Mouse (Mus musculus): Measurements from ENCODE around the gene Rin1. TPM values are rescaled to one million over a fixed set of nuclear protein-coding genes. Genes with fewer than 3 reads are reported as not detected.
"Not testable (repeated sequence)": the region's sequence is repeated elsewhere in the genome, so short reads cannot be mapped to it uniquely, and the experiment has no call there.

The Rin1 gene
- total RNA-seq, 2 experiments from 2014 or later, result 0.66 to 1.3 TPM

GRCm38 (mm10) chr19:5086533-5086932, 36.3 kb downstream of the Rin1 start:
- ATAC-seq (replicated peaks; ENCODE audit: low FRiP score, low TSS enrichment, poor library complexity, severe bottlenecking), result not testable (repeated sequence)

DNA sequence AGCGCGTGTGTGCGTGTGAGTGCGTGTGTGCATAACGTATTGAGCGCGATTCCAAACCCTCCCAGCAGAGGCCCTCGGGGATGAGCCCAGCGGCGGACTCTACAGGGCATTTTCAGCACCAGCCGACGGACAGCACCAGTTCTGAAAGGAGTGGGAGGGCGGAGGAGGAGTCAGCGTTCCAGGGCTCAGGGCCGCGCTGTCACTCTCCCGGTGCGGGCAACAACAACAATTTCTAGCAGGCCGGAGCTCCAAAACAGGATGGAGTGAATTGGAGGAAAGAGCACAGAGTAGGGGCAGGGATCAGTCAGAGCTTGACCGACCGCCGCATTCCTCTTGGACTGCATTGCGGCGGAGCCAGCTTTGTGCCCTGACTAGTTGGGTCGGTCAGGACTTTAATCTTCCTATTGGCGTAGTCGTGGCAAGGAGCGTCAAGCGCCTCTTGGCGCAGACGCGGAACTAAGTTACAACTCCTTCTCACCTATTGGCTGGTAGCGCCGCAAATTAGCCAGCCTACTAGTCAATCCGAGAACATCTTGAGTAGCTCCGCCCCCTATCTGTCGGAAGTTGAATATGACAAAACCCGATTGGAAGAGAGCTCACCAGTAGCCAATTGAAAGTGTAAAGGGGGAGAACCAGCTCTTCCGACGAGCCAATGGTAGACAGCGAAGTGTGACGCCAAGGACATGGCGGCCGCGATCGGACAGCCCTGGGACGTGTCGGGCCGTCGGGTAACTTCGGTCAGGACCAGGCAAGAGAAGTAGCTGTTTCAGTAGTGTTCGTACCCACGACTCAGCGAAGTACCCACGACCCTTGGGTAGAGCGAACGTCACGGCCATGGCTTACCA, 37.8 kb downstream of the Rin1 start, which contains the start of gene Yif1a:
Yif1a (plus strand) TSS at position 655 of the 845 bp plus-strand sequence.
- peak; percentile 87 for ATAC-seq (replicated peaks; ENCODE audit: low FRiP score, low TSS enrichment, poor library complexity, severe bottlenecking)

- no peak for ATAC-seq (replicated peaks; ENCODE audit: low FRiP score, low TSS enrichment, poor library complexity, severe bottlenecking)
These were observed 39.0 kb downstream of the Rin1 start for GRCm38 (mm10) chr19:5089324-5089723.

GRCm38 (mm10) chr19:5092083-5092482, 41.8 kb downstream of the Rin1 start:
- ATAC-seq (replicated peaks; ENCODE audit: low FRiP score, low TSS enrichment, poor library complexity, severe bottlenecking), result no peak

DNA sequence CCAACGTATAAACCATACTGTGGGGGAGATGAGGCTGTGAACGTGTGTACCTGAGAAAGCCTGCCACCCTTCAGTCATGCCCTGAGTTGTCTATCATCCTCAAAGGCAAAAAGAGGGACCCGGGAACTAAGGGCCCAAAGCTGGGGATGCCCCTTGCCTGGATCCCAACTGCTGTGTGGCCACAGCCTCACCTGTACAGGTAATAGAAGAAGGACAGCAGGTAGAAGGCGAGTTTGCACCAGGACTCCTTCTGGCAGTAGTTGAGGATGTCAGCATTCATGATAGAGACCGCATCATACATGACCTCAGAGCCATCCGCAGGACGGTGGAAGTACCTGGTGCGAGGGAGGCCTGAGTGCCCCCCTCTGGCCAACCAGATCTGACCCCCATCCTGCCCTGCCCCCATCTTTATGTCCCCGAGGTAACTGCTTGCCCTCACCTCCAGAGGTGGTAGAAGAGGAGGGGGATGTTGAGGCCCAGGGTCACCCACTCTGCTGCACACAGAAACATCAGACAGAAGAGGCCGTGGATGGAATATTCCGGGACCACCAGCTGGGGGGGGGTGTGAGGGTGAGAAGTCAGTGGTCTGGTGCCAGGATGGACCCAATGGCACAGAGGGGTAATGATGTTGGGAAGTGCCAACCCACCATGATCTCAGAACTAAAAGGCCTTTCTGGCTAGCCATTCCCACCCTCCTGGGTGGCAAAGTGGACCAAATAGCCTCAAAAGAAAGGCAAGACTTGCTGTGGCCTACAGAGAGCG, 43.4 kb downstream of the Rin1 start:
- ATAC-seq (replicated peaks; ENCODE audit: low FRiP score, low TSS enrichment, poor library complexity, severe bottlenecking), result no peak

GRCm38 (mm10) chr19:5094243-5094632, 44.0 kb downstream of the Rin1 start:
- ATAC-seq (replicated peaks; ENCODE audit: low FRiP score, low TSS enrichment, poor library complexity, severe bottlenecking), result peak; percentile 78

- ATAC-seq (replicated peaks; ENCODE audit: low FRiP score, low TSS enrichment, poor library complexity, severe bottlenecking), result no peak
These were observed 44.6 kb downstream of the Rin1 start for GRCm38 (mm10) chr19:5094746-5095417.

- ATAC-seq (replicated peaks; ENCODE audit: low FRiP score, low TSS enrichment, poor library complexity, severe bottlenecking), result no peak
These were observed 45.7 kb downstream of the Rin1 start for GRCm38 (mm10) chr19:5095887-5096474.

GRCm38 (mm10) chr19:5097521-5098362, 47.5 kb downstream of the Rin1 start:
- no peak for ATAC-seq (replicated peaks; ENCODE audit: low FRiP score, low TSS enrichment, poor library complexity, severe bottlenecking)

GRCm38 (mm10) chr19:5098363-5099143, 48.3 kb downstream of the Rin1 start, which contains the start of gene Cnih2:
Cnih2 (minus strand) TSS chr19:5098521.
- peak; percentile 32; the same call in 1 of the 2 replicates for ATAC-seq (replicated peaks; ENCODE audit: low FRiP score, low TSS enrichment, poor library complexity, severe bottlenecking)

DNA sequence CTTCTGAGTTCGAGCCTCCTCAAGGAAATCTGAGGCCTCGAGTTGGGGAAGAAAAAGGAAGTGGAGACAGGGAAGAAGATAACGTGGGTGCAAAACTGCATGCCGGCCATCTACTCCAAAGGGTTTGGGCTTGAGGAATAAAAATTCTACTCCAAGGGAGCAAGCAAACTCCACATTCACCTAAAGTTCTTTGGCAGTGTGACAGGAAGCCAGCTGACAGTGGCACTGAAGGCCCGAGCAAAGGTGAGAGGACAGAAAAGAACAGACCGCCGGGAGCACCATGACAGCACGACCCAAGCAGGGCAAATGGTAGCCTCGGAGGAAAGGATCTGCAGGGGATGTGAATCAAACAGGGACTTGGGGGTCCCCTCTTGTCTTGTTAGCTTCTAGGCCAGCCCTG, 55.8 kb downstream of the Rin1 start:
- ATAC-seq (replicated peaks; ENCODE audit: low FRiP score, low TSS enrichment, poor library complexity, severe bottlenecking), result no peak

Other genes starting within 250 kb of the Rin1 start
- gene Gm21992, start 238.9 kb upstream of the Rin1 start, total RNA-seq (2014; fragmentation: Nextera tagmentation), result 29.3 and 59.5 TPM in 2 replicates
- gene Gm21992, start 238.9 kb upstream of the Rin1 start, total RNA-seq (2017), result 15.8 and 17.3 TPM in 2 replicates
- 74.2 and 76.1 TPM in 2 replicates for gene Rbm14, start 238.8 kb upstream of the Rin1 start, total RNA-seq (2014; fragmentation: Nextera tagmentation)
- gene Rbm14, start 238.8 kb upstream of the Rin1 start, total RNA-seq (2017), result 16.6 and 29.1 TPM in 2 replicates
- gene Ccs, start 211.1 kb upstream of the Rin1 start, total RNA-seq (2014; fragmentation: Nextera tagmentation), result 75.1 and 81.3 TPM in 2 replicates
- 47.7 and 59.0 TPM in 2 replicates for gene Ccs, start 211.1 kb upstream of the Rin1 start, total RNA-seq (2017)
- not detected in 2 replicates for gene Ccdc87, start 211.1 kb upstream of the Rin1 start, total RNA-seq (2014; fragmentation: Nextera tagmentation)
- gene Ccdc87, start 211.1 kb upstream of the Rin1 start, total RNA-seq (2017), result not detected in 2 replicates
- gene Ctsf, start 195.4 kb upstream of the Rin1 start, total RNA-seq (2014; fragmentation: Nextera tagmentation), result 1.3 and 2.9 TPM in 2 replicates
- 2.7 and 7.5 TPM in 2 replicates for gene Ctsf, start 195.4 kb upstream of the Rin1 start, total RNA-seq (2017)
- 2.2 and 4.0 TPM in 2 replicates for gene Actn3, start 172.6 kb upstream of the Rin1 start, total RNA-seq (2014; fragmentation: Nextera tagmentation)
- 1.0 TPM in 1 of 2 replicates, not detected in the other for gene Actn3, start 172.6 kb upstream of the Rin1 start, total RNA-seq (2017)
- 16.5 and 20.3 TPM in 2 replicates for gene Zdhhc24, start 171.8 kb upstream of the Rin1 start, total RNA-seq (2014; fragmentation: Nextera tagmentation)
- 8.8 and 13.2 TPM in 2 replicates for gene Zdhhc24, start 171.8 kb upstream of the Rin1 start, total RNA-seq (2017)
- 1.5 and 2.5 TPM in 2 replicates for gene Bbs1, start 143.9 kb upstream of the Rin1 start, total RNA-seq (2014; fragmentation: Nextera tagmentation)
- gene Bbs1, start 143.9 kb upstream of the Rin1 start, total RNA-seq (2017), result 0.65 TPM in 1 of 2 replicates, not detected in the other
- 53.8 and 62.2 TPM in 2 replicates for gene Dpp3, start 122.2 kb upstream of the Rin1 start, total RNA-seq (2014; fragmentation: Nextera tagmentation)
- gene Dpp3, start 122.2 kb upstream of the Rin1 start, total RNA-seq (2017), result 40.7 and 51.4 TPM in 2 replicates
- gene Peli3, start 107.4 kb upstream of the Rin1 start, total RNA-seq (2014; fragmentation: Nextera tagmentation), result 1.1 TPM in 1 of 2 replicates, not detected in the other
- gene Peli3, start 107.4 kb upstream of the Rin1 start, total RNA-seq (2017), result not detected in 2 replicates
- 58.5 and 60.3 TPM in 2 replicates for gene Mrpl11, start 88.3 kb upstream of the Rin1 start, total RNA-seq (2014; fragmentation: Nextera tagmentation)
- 41.4 and 91.0 TPM in 2 replicates for gene Mrpl11, start 88.3 kb upstream of the Rin1 start, total RNA-seq (2017)
- not detected in 2 replicates for gene Npas4, start 60.2 kb upstream of the Rin1 start, total RNA-seq (2014; fragmentation: Nextera tagmentation)
- gene Npas4, start 60.2 kb upstream of the Rin1 start, total RNA-seq (2017), result not detected in 2 replicates
- gene Slc29a2, start 26.6 kb upstream of the Rin1 start, total RNA-seq (2014; fragmentation: Nextera tagmentation), result 9.7 and 14.2 TPM in 2 replicates
- gene Slc29a2, start 26.6 kb upstream of the Rin1 start, total RNA-seq (2017), result 1.5 and 4.4 TPM in 2 replicates
- gene B4gat1, start 11.7 kb upstream of the Rin1 start, total RNA-seq (2014; fragmentation: Nextera tagmentation), result not detected in 2 replicates
- 1.5 TPM in 1 of 2 replicates, not detected in the other for gene B4gat1, start 11.7 kb upstream of the Rin1 start, total RNA-seq (2017)
- 2.0 and 3.3 TPM in 2 replicates for gene AC124502.3, start 11.6 kb upstream of the Rin1 start, total RNA-seq (2014; fragmentation: Nextera tagmentation)
- 1.8 and 4.2 TPM in 2 replicates for gene AC124502.3, start 11.6 kb upstream of the Rin1 start, total RNA-seq (2017)
- gene Brms1, start 9.1 kb upstream of the Rin1 start, total RNA-seq (2014; fragmentation: Nextera tagmentation), result 25.3 and 37.1 TPM in 2 replicates
- gene Brms1, start 9.1 kb upstream of the Rin1 start, total RNA-seq (2017), result 30.3 and 36.7 TPM in 2 replicates
- gene Cd248, start 17.6 kb downstream of the Rin1 start, total RNA-seq (2014; fragmentation: Nextera tagmentation), result 3.2 and 3.3 TPM in 2 replicates
- gene Cd248, start 17.6 kb downstream of the Rin1 start, total RNA-seq (2017), result 0.27 and 4.1 TPM in 2 replicates
- gene Tmem151a, start 35.0 kb downstream of the Rin1 start, total RNA-seq (2014; fragmentation: Nextera tagmentation), result 1.2 TPM in 1 of 2 replicates, not detected in the other
- not detected in 2 replicates for gene Tmem151a, start 35.0 kb downstream of the Rin1 start, total RNA-seq (2017)
- gene Yif1a, start 38.1 kb downstream of the Rin1 start, total RNA-seq (2014; fragmentation: Nextera tagmentation), result 38.6 and 43.4 TPM in 2 replicates
- gene Yif1a, start 38.1 kb downstream of the Rin1 start, total RNA-seq (2017), result 7.5 and 13.6 TPM in 2 replicates
- 0.66 TPM in 1 of 2 replicates, not detected in the other for gene Cnih2, start 48.0 kb downstream of the Rin1 start, total RNA-seq (2014; fragmentation: Nextera tagmentation)
- gene Cnih2, start 48.0 kb downstream of the Rin1 start, total RNA-seq (2017), result not detected in 2 replicates
- 58.7 and 83.3 TPM in 2 replicates for gene Rab1b, start 56.6 kb downstream of the Rin1 start, total RNA-seq (2014; fragmentation: Nextera tagmentation)
- 47.0 and 47.5 TPM in 2 replicates for gene Rab1b, start 56.6 kb downstream of the Rin1 start, total RNA-seq (2017)
- 3.0 and 15.3 TPM in 2 replicates for gene Klc2, start 68.1 kb downstream of the Rin1 start, total RNA-seq (2014; fragmentation: Nextera tagmentation)
- gene Klc2, start 68.1 kb downstream of the Rin1 start, total RNA-seq (2017), result 2.3 and 8.0 TPM in 2 replicates
- gene Pacs1, start 222.6 kb downstream of the Rin1 start, total RNA-seq (2014; fragmentation: Nextera tagmentation), result 44.9 and 52.2 TPM in 2 replicates
- gene Pacs1, start 222.6 kb downstream of the Rin1 start, total RNA-seq (2017), result 10.1 and 12.4 TPM in 2 replicates
- 181 and 235 TPM in 2 replicates for gene Sf3b2, start 245.0 kb downstream of the Rin1 start, total RNA-seq (2014; fragmentation: Nextera tagmentation)
- gene Sf3b2, start 245.0 kb downstream of the Rin1 start, total RNA-seq (2017), result 274 and 277 TPM in 2 replicates
- gene Gal3st3, start 247.8 kb downstream of the Rin1 start, total RNA-seq (2014; fragmentation: Nextera tagmentation), result not detected in 2 replicates
- gene Gal3st3, start 247.8 kb downstream of the Rin1 start, total RNA-seq (2017), result not detected in 2 replicates